Mouse (Mus musculus): ENCODE measurements at regions not wholly inside any gene's neighbourhood (a gene's known extent, or its start where the extent isn't known, plus 50 kb on each side); places are given as distances from the start of the nearest gene placed in this dataset.

DNA sequence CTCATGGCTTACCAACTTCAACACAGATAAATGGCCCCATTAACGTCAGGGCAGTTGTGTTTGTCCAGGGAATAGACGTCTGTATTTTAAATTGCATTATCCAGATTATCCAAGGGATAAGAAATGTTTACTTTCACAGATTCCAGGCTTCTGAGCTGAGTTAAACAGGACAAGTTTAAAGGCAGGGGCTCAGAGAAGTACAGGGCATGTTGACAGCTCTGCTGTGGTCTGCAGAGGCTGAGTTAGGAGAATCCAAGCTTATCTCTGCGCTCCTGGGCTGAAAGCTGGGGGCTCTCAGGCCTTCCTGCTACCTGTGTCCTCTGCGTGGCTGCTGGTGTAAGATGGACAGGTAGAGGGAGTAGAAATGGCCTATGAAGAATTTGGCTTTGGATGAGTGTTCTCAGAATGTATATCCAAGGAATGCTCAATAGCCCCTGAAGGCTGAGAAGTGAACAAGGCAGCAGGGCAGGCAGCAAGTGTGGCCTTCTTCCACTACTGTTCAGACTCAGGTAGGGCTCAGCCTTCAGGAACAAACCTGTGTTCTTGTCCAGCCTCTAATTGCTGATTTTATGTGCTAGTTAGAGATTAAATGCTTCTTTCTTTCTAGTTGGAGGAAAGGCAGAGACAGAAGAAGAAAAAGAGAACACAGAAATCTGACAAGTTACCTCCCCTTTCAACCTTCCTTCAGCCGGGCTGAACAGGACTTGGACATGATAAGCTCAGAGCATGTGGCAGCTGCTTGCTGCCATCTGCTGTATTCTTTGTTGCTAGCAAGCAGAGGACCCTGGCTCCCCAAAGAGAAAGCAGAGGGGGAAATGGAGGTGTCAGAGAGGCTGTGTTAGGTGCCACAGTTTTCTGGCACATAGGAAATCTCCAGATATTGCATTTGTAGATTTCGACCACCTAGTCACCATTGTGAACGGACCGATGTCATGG, 77.9 kb upstream of the Grem2 start:
- H3K27ac ChIP-seq (replicated peaks; ENCODE audit: low read depth, low read length), result no peak overlapping the region
- peak; percentile 46 for DNase-seq (ENCODE audit: low spot score)
- H3K27me3 ChIP-seq (ENCODE audit: control insufficient read depth, insufficient read depth, low read length), result no peaks in the 10 kb centered on the region
- no peaks in the 10 kb centered on the region for H3K36me3 ChIP-seq (replicated peaks; ENCODE audit: control insufficient read depth, insufficient read depth, low read depth, low read length)
- 0 out of 2 replicates have a peak, but pooled peaks have one; percentile 39 for ATAC-seq (replicated peaks; ENCODE audit: insufficient number of reproducible peaks, low FRiP score, low TSS enrichment, low read depth)
- no peaks in the 10 kb centered on the region for H3K4me1 ChIP-seq (ENCODE audit: control insufficient read depth, insufficient read depth, low read length)
- 69% methylated on average over 8 of the region's 8 CpGs for WGBS
- H3K9me3 ChIP-seq (replicated peaks; ENCODE audit: control insufficient read depth, low read length), result no peaks in the 10 kb centered on the region
- H3K4me3 ChIP-seq (ENCODE audit: low read depth, low read length), result no peak overlapping the region
- H3K4me2 ChIP-seq (ENCODE audit: low read depth, low read length), result no peak overlapping the region
- H3K9ac ChIP-seq (replicated peaks; ENCODE audit: low read length), result no peak overlapping the region

DNA sequence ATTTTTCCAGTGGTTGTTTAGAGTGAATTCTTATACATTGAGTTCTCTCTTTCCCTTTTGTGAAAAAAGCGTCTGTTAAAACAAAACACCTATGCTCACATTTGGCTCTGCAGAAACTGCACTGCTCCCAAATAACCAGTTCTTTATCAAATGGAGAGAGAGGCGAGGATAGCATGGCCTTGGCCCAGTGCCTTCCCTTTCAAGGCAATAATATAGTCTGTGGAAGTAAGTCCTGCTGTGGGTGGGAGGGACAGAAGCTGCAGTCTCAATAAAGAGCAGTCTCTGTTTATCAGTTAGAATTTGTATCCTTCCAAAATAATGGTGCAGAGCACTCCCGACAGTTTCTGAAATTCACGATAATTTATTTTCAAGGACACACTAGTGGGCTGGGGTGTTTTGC, 70.9 kb upstream of the Grem2 start:
- no peaks in the 10 kb centered on the region for H3K27me3 ChIP-seq (ENCODE audit: control insufficient read depth, insufficient read depth, low read length)
- no peak for ATAC-seq (replicated peaks; ENCODE audit: insufficient number of reproducible peaks, low FRiP score, low TSS enrichment, low read depth)
- no peaks in the 10 kb centered on the region for H3K4me1 ChIP-seq (ENCODE audit: control insufficient read depth, insufficient read depth, low read length)
- H3K27ac ChIP-seq (replicated peaks; ENCODE audit: low read depth, low read length), result no peak overlapping the region
- no peak for DNase-seq (ENCODE audit: low spot score)
- H3K4me2 ChIP-seq (ENCODE audit: low read depth, low read length), result no peak overlapping the region
- no peaks in the 10 kb centered on the region for H3K9me3 ChIP-seq (replicated peaks; ENCODE audit: control insufficient read depth, low read length)
- WGBS, result 83% methylated on average over 4 of the region's 4 CpGs
- no peak overlapping the region for H3K4me3 ChIP-seq (ENCODE audit: low read depth, low read length)
- H3K9ac ChIP-seq (replicated peaks; ENCODE audit: low read length), result no peak overlapping the region
- no peaks in the 10 kb centered on the region for H3K36me3 ChIP-seq (replicated peaks; ENCODE audit: control insufficient read depth, insufficient read depth, low read depth, low read length)

DNA sequence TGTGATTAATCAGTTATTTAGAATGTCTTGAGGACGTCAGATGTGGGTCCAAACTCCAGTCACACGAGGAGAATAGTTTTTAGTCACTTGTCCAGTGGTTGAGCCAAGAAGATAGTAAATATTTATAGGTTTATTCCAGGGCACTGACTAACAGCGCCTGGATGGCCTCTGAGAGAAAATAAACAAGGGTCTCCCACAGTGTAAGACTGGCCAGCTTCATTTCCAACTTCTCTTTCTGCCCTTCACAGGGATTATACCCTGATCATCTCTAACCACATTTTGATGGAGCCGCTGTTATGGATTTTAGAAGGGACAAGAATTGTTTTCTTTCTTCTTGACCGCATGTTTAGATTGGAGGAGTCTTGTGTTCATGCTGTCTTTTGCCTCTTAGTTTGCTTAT, 67.0 kb upstream of the Grem2 start:
- Histone ChIP-seq H3K4me1 (ENCODE audit: control insufficient read depth, insufficient read depth, low read length) (no peaks in the 10 kb centered on the region), H3K9ac (replicated peaks; ENCODE audit: low read length) (no peak overlapping the region), H3K4me2 (ENCODE audit: low read depth, low read length) (no peak overlapping the region), H3K36me3 (replicated peaks; ENCODE audit: control insufficient read depth, insufficient read depth, low read depth, low read length) (no peaks in the 10 kb centered on the region), H3K4me3 (ENCODE audit: low read depth, low read length) (no peak overlapping the region), H3K27ac (replicated peaks; ENCODE audit: low read depth, low read length) (no peak overlapping the region), H3K27me3 (ENCODE audit: control insufficient read depth, insufficient read depth, low read length) (no peaks in the 10 kb centered on the region), H3K9me3 (replicated peaks; ENCODE audit: control insufficient read depth, low read length) (no peaks in the 10 kb centered on the region)
- DNase-seq (ENCODE audit: low spot score) (no peak), ATAC-seq (replicated peaks; ENCODE audit: insufficient number of reproducible peaks, low FRiP score, low TSS enrichment, low read depth) (no peak)
- WGBS, result 78% methylated on average over 5 of the region's 5 CpGs

DNA sequence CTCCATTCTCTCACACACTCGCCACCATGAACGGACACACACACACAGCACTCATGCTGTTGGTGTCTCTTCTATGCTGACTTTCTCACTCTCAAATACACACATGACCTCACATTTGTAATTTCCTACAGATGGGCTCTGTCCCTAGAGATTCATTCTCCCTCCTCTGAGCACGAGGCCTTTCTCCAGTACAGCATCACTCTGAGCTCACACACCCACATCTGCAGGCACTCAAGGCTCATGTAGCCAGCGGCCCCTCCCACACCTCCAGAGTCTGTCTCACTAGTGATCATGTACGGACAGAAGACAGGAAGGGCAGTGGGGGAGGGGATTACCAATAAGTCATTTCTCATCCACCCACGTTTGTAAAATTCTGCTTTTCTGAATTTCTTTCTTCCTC, 50.3 kb upstream of the Grem2 start:
- peak; percentile 72 for ATAC-seq (replicated peaks; ENCODE audit: insufficient number of reproducible peaks, low FRiP score, low TSS enrichment, low read depth)
- H3K36me3 ChIP-seq (replicated peaks; ENCODE audit: control insufficient read depth, insufficient read depth, low read depth, low read length), result no peaks in the 10 kb centered on the region
- WGBS, result 39% methylated on average over 6 of the region's 6 CpGs

More for the DNA sequence above, 50.3 kb upstream of the Grem2 start:
- Histone ChIP-seq H3K4me3 (ENCODE audit: low read depth, low read length) (no peak overlapping the region), H3K27me3 (ENCODE audit: control insufficient read depth, insufficient read depth, low read length) (no peaks in the 10 kb centered on the region), H3K27ac (replicated peaks; ENCODE audit: low read depth, low read length) (no peak overlapping the region), H3K9me3 (replicated peaks; ENCODE audit: control insufficient read depth, low read length) (no peaks in the 10 kb centered on the region), H3K9ac (replicated peaks; ENCODE audit: low read length) (no peak overlapping the region), H3K4me2 (ENCODE audit: low read depth, low read length) (no peak overlapping the region), H3K4me1 (ENCODE audit: control insufficient read depth, insufficient read depth, low read length) (no peaks in the 10 kb centered on the region)
- peak; percentile 51 for DNase-seq (ENCODE audit: low spot score)
